Mouse (Mus musculus) mouse trophoblast stem cell (cell line): ENCODE data around the gene Arhgef40.

Experiments used
- in situ Hi-C, 2 experiments: fragments of 300-500 bp; cut with MseI, MboI; formaldehyde crosslinking; loops; 2 replicates in 1 of 2; 3 replicates in 1 of 2; pipeline ENCODE4 v1.15.1; 2025

Arhgef40 gene

DNA sequence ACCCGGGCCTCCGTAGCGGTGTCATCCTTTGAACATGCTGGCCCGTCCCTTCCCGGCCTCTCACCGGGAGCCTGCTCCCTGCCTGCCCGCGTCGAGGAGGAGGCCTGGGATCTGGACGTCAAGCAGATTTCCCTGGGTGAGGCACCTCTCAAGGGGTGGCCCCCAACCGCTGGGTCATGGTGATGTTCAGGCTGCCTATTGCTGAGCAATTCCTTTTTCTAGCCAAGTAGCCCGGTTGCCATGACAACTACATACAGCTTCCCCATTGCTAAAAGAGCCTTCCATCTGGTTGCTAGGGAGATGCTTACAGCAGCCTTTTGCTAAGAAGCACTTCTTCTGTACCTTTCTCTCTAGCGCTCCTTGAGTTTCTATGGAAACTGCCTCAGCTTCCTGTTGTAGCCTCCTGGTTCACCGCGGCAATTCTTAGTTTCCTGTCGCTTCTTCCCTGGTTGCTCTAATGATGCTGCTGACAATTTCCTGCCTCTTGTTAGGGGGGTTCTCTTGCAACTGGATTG is 19.5 kb downstream of the Arhgef40 start:
- in situ Hi-C loops: loop anchor here (5.0 to 10.0 kb wide), 2 partner anchors 92 to 99 kb away; partner anchors contain the start of gene Ndrg2 (in 1 of the 2)

DNA sequence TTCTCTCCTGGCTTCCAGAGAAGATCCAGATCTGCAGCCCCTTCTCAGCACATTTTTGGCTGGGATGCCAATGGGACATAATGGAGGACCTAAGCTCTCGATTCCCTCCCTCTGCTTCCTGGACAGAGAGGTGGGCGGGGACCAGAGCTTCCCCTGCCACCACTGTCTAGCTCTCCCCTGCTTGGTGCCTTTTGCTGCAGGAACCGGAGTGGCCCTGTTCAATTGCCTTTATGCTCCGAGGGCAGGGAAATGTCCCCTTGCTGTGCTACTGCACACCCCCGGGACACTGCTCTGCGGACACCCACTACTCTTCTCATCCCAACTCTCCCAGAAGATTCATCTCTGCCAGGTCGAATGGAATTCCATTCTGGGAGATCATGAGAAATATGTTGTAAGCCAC is 20.6 kb downstream of the Arhgef40 start:
- in situ Hi-C loops: loop anchor here in 1 of 2 experiments (10.0 kb wide), 1 partner anchor 100 kb away; no protein-coding TSS in a partner anchor

DNA sequence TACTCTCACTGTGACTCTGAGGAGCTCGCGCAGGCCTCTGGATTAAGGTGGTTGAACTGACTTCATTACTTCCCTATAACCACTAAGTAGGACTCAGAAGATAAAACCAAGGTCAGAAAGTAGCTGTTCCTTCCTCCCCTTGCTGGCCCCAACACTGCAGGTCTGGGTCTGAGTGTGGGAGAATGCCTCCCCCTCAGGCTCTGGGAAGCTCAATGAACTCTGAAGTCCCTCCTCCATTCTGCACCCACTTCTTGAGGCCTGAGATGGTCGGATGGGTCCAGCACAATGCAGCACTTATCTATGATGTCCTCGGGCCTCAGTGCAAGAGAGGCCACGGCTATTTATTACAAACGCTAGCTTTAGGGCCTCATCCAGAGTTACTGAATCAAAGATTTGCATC is 21.1 kb downstream of the Arhgef40 start:
- in situ Hi-C loops: loop anchor here in 1 of 2 experiments (10.0 kb wide), 1 partner anchor 101 kb away; no protein-coding TSS in a partner anchor

DNA sequence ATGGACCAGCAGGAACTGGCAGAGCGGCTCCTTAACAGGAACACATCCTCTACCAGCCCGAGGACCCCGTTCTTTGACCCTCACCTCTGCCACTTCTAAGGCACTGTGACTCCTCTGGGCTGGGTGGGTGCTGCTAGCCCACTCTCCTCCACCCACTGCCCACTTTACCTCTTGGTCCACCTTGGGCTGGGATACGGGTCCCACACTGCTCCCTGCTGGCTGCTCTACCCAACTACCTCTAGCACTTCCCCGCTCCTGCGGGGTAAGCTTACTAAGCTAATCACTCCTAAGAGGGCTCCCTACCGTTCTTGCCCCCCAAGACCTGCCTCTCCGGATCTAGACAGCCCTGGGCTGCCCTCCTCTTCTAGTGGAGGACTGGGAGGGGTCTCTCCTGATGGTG is 21.7 kb downstream of the Arhgef40 start:
- in situ Hi-C loops: loop anchor here in 1 of 2 experiments (10.0 kb wide), 1 partner anchor 101 kb away; no protein-coding TSS in a partner anchor

DNA sequence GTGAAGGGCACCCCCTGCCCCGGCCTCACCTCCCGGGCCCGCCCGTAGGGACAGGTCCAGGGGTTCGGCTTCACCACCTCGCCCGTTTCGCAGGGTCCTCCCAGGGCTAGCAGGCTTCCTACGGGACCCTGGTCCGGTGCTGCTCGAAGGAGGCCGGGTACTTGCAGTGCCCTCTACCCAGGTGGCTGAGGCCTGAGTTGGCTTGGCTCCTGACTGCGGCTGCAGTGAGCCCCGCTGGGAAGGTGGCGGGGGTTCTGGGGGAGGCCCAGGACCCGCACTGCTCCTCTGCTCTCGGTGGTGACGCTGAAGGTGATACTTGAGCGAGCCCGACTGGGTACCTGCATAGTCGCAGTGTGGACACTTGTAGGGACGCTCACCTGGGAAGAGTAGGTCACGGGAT is 22.3 kb downstream of the Arhgef40 start:
- in situ Hi-C loops: loop anchor here in 1 of 2 experiments (10.0 kb wide), 1 partner anchor 102 kb away; no protein-coding TSS in a partner anchor

DNA sequence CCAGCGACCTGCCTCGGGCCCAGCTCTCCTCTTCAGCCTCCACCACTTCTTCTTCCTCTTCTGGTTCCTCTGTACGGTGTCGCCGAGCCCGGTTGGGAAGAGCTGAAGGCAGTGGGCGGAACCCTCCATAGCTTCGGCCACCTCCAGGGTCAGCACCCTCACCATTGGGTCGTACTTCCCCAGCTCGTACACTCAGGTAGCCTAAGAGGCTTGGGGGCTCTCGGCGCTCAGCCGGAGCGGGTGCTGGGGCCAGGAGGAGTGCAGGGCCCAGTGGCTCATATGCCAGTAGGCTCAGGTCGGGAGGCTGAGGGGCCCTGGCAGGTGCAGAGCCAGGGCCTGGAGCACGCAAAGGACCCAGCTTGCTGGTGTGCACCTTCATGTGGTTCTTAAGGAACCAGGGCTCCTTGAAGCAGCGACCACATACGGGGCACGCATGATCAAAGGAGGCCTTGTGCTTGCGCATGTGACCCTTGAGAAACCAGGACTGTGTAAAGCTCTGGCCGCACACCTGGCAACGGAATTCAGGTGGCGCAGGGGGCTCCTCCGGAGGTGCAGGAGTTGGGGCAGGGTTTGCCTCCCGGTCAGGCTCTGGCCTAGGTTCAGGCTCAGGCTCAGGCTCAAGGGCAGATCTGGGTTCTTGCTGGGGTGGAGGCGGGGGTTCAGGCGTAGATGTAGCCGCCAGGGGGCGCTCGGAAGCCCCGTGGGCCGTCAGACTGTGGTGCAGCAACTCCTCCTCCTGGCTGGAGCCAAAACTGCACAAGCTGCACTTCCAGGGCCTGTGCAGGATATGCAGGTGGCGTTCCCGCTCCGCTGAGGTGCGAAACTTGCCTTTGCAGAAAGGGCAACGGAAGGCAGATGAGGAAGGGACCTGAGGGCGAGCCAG is 24.0 kb downstream of the Arhgef40 start:
- in situ Hi-C loops: loop anchor here in 1 of 2 experiments (10.0 kb wide), 1 partner anchor 104 kb away; no protein-coding TSS in a partner anchor

DNA sequence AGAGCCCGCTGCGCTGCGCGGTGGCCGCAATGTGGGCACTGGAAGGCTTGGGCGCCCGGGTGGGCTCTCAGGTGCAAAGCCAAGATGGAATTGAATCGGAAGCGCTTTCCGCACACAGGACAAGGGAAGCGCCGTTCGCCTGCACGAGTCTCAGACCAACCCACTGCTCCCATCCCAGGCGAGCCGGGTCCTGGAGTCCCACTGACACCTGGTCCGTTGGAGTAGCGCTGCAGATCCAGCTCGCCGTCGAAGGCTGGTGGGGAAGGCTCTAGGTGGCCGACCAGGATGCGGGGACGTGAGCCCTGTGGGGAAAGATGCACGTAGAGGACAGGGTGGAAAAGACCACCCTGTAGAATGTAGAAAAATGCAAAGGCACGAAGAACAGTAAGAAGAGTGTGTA is 24.8 kb downstream of the Arhgef40 start:
- in situ Hi-C loops: loop anchor here in 1 of 2 experiments (10.0 kb wide), 1 partner anchor 105 kb away; no protein-coding TSS in a partner anchor

DNA sequence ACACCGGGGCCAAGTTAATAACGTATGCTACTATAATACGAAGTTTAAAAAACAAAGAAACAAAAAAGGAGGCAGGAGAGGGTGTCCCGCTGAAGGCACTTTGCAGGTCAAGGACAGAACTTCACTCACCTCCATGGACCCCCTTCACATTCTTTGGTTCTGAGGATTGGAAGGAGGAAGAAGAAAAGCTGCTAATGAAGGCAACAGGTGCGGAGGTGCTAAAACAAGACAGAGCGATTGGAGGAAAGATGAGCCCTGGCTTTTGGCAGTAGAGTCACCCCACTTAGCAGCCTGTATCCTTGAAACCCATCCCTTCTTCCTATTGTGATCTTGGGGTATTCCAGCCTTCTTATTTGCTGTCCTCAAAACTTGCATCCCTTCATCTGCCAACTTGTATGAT is 25.3 kb downstream of the Arhgef40 start:
- in situ Hi-C loops: loop anchor here in 1 of 2 experiments (10.0 kb wide), 1 partner anchor 105 kb away; no protein-coding TSS in a partner anchor

DNA sequence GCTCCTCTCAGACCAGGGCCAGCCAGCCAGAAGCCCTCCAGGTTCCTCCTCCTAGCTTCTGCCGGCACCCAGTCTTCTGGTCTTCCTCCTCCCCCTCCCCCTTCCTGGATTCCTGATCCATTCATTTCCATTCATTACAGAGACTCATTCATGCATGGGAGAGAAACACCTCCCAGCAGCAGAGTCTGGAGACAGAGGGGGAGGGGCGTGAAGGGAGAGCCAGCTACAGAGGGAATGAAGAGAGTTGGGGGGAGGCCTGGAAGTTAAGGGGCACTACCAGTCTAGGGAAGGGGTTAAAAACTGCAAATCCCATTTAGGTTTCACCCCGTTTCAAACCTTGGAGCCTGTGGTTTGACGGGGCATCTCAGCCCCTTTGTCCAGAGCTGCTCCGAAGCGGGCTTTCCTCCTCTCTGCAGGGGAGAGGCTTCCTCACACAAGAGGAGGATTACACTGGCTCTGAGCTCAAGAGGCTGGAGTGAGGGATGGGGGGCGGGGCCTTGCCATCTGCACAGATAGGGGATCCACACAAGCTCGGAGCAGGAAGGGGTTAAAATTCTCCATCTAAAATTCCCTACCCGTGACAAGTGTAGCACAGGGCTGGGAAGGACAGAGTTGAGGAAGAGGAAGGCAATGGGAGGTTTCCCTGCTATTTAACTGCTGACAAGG is 26.1 kb downstream of the Arhgef40 start:
- in situ Hi-C loops: no loop called here

DNA sequence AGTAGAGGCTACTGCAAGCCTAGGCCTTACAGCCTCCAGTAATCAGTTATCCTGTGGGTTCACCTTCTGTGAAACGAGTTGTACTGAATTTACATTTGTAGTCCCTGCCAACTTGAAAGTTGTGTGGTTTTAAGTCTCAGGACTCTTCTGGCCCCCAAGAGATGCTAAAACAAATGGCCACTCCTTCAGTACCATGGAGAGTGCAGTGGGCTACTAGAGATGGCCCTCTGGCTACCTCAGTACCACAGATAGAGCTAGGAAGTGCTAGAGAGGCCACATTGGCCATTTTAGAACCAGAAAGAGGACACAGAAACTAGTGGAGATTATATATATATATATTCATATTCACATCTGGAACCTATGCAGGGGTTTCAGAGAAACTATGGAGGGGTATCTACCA is 27.2 kb downstream of the Arhgef40 start:
- in situ Hi-C loops: no loop called here

DNA sequence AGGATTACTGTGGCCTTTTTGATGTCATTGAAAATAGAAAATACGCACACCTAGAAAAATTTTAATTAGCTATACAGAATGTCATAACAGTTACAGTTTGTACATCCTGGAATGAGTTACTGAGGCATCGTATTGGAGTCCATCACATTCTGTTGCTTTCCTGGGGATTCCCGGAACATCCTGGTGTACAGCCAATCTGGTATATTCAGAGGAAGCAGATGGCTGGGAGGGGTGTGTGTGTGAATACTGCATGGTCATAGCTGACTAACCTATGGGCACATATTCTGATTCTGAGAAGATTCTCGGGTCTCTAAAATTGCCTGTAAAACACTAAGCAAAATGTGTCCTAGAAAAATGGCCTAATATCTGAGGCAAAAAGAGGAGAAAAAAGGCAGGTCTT is 27.6 kb downstream of the Arhgef40 start:
- in situ Hi-C loops: no loop called here

DNA sequence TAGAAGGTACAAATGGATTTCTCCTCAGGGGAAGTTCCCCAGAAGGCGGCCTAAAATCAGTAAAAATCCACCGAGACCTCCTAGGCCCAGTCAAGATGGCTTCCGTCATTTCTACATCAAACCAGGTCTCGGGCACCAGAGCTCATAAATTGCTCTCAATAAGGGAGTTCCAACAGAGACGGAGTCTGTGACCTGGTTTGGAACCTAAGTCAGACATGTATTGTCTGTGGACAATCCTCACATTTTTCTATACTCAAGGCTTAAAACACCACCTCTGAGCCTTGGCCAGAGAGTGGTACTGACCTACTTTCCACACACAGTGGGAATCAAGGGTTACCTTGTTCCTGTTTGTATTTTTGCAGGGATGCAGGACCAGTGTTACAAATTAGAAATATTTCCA is 28.0 kb downstream of the Arhgef40 start:
- in situ Hi-C loops: no loop called here

DNA sequence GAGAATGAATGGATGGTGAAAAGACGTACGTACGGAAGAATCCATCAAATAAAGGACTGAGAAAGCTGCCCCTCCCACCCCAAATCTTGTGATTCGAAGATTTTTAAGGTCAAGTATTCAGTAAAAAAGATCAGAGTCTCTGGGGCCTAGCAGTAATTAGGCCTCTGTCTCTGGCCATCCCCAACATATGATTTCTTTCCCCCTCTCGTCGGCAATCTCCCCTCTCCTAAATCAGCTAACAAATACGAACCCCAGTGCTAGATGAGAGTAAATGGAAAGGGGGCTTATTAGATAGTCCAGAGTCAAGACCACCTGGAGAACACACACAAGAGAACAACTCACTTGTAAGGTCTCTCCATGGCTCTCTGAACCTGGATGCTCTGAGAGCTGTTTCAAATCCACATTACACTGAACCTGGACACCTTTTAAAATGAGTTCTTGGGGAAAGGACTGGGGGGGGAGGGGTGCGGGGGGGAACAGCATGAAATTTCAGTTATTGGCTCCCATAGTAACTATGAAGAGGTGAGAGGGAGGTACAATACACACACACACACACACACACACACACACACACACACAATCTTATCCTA is 28.6 kb downstream of the Arhgef40 start:
- in situ Hi-C loops: no loop called here

DNA sequence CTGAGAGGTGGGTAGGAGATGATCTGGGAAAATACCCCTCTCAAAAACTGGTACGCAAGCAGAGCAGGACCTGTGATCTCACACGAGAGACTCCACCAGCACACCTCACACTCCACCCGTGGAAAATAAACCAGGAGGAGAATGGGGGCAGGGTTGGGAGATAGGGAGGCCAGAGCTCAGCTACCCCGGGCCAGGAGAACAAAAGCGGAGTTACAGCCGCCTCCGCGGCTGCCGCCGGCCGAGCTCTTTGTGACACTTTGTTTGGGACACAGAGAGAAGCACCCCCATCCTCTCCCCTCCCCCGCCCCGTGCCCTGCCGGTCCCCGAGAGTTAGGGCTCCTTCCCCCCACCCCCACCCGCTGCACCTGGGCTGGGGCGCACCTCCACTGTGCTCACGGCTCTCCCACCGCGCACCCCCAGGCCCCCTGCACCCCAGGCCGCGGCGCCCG is 29.3 kb downstream of the Arhgef40 start:
- in situ Hi-C loops: no loop called here

DNA sequence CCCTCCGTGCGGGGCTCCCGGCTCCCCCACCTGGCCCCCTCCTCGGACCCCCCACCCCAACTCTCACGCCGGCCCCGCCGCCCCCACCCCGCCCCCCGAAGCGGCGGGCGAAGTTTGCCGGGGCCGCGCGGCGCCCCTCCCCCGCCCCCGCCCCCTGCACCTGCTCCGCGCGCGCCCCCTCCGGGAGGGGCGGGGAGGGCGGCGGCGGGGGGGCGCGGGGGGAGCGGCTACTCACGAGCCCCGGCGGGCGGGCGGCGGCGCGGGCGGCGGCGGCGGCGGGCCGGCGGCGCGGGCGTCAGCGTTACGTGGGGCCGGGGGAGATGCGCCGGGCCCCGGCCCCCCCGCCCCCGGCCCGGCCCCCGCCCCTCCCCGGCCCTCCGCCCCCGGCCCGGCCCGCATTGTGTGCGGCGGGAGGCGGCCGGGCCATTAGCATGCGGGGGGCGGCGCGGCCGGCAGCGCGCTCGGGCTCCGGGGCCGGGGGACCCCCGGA is 29.8 kb downstream of the Arhgef40 start:
- in situ Hi-C loops: no loop called here

DNA sequence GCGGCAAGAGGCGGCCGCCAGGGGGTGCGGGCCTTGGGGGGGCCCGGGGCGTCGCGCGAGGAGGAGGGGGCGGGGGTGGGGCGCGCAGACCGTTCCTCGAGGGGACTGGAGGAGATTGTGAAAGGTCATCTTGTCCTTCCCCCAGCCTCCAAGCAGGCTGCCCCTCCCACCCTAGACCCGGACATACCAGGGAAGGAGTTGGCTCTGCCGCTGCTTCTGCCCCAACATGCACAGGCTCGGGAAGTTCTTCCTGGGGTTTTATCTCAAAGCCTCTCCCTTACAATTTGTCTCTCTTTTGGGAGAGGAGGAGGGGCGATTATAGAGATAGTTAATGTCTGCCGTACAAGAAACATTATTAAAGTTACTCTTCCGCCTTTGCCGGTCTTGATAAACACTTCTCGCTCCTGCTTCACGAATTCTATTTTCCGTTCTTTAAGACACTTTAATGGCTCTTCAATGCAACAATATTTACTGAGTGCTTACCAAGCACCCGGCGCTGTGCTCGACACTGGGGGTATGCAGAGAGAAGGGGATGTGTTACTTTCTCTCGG is 30.3 kb downstream of the Arhgef40 start:
- in situ Hi-C loops: no loop called here

DNA sequence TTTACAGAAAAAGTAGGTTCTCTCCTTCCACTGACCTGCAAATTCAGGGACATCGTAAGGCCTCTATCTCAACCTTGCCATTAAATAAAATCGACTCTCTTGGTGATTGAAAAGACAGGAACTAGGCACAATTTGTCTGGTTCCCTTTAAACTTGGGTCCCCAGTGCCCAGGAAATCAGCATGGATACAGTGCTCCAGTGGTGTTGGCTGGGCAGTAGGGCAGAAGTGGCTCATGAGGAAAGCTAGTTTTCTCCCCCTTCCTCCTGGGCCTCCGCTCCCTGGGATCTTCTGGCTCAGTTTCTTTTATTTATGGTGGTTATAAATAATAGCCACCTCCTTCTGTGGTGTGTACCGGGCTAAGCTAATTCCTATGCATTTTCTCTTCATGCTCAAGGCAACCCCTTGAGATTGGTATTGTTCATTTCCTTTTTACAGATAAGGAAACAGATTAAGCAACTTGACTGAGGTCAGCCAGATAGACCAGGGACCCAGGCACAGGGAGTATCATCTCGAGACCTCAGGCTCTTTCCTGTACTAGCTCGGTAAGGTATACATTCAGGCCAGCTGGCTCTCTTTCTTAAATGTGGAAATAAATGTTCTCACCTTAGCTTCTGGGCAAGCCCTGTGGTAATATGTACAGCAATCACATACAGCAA is 31.1 kb downstream of the Arhgef40 start, which contains the start of gene Tmem253:
Tmem253 (plus strand) TSS at position 214 of the 656 bp plus-strand sequence.
- in situ Hi-C loops: no loop called here

DNA sequence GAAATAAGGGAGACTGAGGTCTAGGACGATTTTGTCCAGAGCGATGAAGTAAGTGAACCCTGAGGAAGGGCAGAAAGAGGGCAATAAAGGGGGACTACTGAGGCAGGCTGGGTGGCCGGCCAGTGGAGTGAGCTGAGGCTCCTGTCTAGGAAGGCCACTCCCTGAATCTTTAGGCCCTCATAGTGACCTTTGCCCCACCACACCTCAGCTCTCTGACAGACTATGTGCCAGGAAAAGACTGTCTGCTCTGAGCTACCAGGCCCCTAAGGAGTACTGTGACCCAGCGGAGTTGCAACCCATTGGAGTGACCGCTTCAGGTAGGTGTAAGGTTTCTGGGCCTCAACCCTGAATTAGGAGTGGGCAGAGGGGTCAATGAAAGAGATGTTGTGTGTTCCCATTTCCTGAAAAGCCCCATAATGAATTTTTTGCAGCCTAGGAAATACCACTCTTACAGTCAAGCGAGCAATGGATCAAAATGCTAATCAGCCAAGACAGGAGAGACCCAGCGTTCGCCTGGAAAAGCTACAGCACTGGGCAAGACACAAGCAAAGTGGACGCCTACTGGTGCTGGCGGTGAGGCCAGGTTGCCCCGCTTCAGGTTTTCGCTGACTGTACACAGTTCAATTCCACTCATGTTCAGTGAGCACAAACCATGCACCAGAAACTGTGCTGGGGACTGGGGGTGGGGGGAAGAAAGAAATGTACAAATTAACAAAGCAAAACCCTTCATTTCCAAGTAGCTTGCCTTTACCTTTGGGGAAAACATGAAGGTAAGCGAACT is 32.3 kb downstream of the Arhgef40 start:
- in situ Hi-C loops: no loop called here

DNA sequence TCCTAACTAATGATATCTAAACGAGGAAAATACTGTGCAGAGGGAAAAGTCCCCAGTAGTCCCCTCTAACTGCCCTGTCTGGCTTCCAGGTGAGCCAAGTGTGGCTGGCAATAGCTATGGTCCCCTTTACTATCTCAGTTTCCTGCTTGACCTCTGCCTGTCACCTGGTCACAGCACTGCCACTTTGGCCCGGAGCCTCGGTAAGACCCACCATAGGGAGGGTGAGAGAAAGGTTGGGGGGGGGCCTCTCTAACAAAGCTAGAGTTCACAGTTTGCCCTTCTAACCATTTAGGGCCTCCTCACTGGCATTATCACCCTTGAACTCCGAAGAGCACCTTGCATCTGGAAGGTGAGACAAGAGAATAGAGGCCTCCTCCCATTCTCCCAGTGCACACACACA is 33.1 kb downstream of the Arhgef40 start:
- in situ Hi-C loops: no loop called here
